Mouse (Mus musculus): ENCODE measurements around the gene Itga9. TPM values are rescaled to one million over a fixed set of nuclear protein-coding genes. Genes with fewer than 3 reads are reported as not detected.

The Itga9 gene
- total RNA-seq (2017) = 0.10 to 3.6 TPM in 2 of 3 replicates, not detected in the other

- ATAC-seq (replicated peaks; ENCODE audit: insufficient number of reproducible peaks, low FRiP score, low TSS enrichment, poor library complexity, severe bottlenecking) = no peak
Observed at GRCm38 (mm10) chr9:118606148-118606816, at the start of gene Itga9. Gene Itga9 (plus strand): TSS chr9:118606690.

DNA sequence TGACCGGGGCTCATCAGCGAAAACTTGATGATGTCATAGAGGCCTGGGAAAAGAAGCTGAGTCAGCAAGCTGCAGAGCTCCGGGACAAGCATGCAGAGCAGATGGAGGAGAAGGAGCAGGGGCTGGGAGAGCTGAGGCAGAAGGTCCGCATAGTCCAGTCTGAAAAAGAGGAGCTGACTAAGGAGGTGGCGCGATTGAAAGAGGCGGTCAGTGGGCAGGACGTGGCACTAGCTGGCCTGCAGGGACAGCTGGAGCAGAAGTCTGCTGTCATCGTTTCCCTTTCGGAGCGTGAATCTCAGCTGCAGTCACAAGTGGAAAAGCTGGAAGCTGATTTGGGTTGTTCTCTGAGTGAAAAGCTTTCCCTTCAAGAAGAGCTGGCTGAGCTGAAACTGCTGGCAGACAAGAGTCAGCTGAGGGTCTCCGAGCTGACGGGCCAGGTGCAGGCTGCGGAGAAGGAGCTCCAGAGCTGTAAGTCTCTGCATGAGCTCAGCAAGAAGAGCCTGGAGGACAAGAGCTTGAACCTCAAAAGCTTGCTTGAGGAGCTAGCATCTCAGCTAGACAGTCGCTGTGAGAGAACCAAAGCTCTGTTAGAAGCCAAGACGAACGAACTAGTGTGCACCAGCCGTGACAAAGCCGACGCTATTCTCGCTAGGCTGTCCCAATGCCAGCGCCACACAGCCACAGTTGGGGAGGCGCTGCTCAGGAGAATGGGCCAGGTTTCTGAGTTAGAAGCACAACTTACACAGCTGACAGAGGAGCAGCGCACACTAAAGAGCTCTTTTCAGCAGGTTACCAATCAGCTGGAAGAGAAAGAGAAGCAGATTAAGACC lies 49.3 kb upstream of the Itga9 start:
- no peak for ATAC-seq (replicated peaks; ENCODE audit: insufficient number of reproducible peaks, low FRiP score, low TSS enrichment, poor library complexity, severe bottlenecking)

GRCm38 (mm10) chr9:118563356-118563755 lies 43.1 kb upstream of the Itga9 start:
- no peak for ATAC-seq (replicated peaks; ENCODE audit: insufficient number of reproducible peaks, low FRiP score, low TSS enrichment, poor library complexity, severe bottlenecking)

GRCm38 (mm10) chr9:118563866-118564265 lies 42.6 kb upstream of the Itga9 start:
- no peak for ATAC-seq (replicated peaks; ENCODE audit: insufficient number of reproducible peaks, low FRiP score, low TSS enrichment, poor library complexity, severe bottlenecking)

- no peak for ATAC-seq (replicated peaks; ENCODE audit: insufficient number of reproducible peaks, low FRiP score, low TSS enrichment, poor library complexity, severe bottlenecking)
Observed at GRCm38 (mm10) chr9:118564696-118565095, 41.8 kb upstream of the Itga9 start.

DNA sequence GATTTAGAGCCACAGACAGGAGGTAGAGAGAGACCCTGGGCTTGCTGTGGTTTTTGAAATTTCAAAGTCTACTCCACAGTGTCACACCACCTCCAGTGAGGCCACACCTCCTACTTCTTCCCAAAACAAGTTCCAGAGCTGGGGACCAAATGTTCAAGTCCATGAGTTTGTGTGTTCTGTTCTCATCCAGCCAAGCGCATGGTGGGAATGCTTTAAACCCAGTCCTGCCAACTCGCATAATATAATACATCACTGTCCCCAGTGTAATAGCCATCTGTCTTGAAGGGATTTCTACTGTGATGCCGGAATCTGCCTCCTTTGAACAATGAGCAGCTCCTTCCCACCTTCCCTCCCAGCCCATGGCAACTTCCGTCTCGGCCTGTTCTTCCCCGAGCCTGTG lies 37.2 kb upstream of the Itga9 start:
- ATAC-seq (replicated peaks; ENCODE audit: insufficient number of reproducible peaks, low FRiP score, low TSS enrichment, poor library complexity, severe bottlenecking) = no peak

- ATAC-seq (replicated peaks; ENCODE audit: insufficient number of reproducible peaks, low FRiP score, low TSS enrichment, poor library complexity, severe bottlenecking) = no peak
Observed at GRCm38 (mm10) chr9:118570865-118571264, 35.6 kb upstream of the Itga9 start.

GRCm38 (mm10) chr9:118571701-118572100 lies 34.8 kb upstream of the Itga9 start:
- ATAC-seq (replicated peaks; ENCODE audit: insufficient number of reproducible peaks, low FRiP score, low TSS enrichment, poor library complexity, severe bottlenecking) = no peak

DNA sequence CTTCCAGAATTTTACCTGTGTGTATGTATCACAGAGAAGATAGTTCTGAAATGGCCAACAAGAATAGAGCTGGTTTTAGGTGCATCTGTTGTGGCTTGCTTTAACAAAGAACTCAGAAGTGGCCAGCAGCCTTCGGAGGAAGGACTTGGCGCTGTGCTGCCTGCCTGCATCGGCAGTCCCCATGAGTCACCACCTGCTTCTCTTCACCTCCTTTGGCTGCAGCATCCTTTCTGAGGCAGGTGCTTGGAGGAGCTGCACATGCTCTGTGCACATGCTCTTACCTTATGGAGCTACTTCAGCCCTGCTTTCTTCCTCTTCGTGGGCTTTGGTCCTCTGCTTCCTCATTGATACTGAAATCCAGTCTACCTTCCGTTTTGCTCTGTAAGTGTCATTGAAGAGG lies 31.6 kb upstream of the Itga9 start:
- ATAC-seq (replicated peaks; ENCODE audit: insufficient number of reproducible peaks, low FRiP score, low TSS enrichment, poor library complexity, severe bottlenecking) = no peak

DNA sequence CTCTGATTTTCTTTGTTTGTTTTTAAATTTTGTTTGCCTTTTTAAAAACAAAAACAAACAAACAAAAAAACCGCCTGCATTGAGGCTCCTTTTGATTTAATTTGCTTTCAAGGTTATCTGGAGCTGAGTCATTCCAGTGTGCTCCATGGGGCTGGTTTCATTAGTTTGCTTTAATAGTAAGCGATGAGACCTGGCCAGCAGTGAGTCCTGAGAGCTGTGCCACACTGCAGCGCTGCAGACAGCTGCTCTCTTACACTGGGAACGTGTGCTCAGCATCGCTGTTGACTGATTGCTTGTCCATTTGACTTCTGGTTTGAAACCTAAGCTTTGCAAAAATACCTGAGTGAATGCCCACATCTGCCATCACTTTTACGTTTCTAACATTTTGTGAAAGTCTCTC lies 26.1 kb upstream of the Itga9 start:
- no peak for ATAC-seq (replicated peaks; ENCODE audit: insufficient number of reproducible peaks, low FRiP score, low TSS enrichment, poor library complexity, severe bottlenecking)

GRCm38 (mm10) chr9:118582757-118583156 lies 23.7 kb upstream of the Itga9 start:
- ATAC-seq (replicated peaks; ENCODE audit: insufficient number of reproducible peaks, low FRiP score, low TSS enrichment, poor library complexity, severe bottlenecking) = no peak

- no peak for ATAC-seq (replicated peaks; ENCODE audit: insufficient number of reproducible peaks, low FRiP score, low TSS enrichment, poor library complexity, severe bottlenecking)
Observed at GRCm38 (mm10) chr9:118584838-118585237, 21.7 kb upstream of the Itga9 start.

DNA sequence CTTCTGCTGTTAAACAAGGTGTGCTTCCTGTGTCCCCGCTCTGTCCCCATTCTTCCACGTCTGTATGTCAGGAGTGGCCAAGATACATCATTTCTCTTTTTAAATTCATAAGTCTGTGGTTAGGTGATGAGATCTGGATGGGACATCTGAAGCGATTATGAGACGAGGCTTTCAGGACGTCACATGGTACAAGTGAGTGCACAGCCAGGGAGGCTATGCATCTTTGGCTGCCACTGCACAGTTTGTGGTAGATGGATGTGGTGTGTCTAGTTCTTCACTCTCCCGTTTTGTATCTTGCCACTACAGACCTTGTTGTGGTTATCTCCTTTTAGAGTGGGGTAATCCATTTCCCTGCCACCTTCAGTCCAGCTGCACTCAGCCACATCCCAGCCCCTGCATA lies 20.5 kb upstream of the Itga9 start:
- no peak for ATAC-seq (replicated peaks; ENCODE audit: insufficient number of reproducible peaks, low FRiP score, low TSS enrichment, poor library complexity, severe bottlenecking)

- ATAC-seq (replicated peaks; ENCODE audit: insufficient number of reproducible peaks, low FRiP score, low TSS enrichment, poor library complexity, severe bottlenecking) = no peak
Observed at GRCm38 (mm10) chr9:118587115-118587514, 19.4 kb upstream of the Itga9 start.

DNA sequence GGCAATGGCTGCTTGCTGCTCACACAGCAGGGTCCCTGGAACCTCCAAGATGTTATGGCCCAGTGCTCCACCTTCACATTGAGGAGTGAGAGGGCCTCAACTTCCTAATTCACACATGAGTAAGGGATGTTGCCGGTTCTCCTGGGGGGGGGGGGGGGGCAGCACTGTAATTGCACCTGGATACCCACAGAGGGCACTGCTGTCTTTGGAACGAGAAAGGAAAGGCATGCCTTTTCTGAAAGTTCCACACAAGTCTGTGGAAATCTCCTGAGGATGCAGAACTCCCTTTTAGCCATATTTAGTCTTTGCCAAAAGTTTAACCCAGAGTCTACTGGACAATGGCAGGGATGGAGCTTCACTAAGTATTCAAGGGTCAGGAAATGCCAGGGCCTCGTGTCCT lies 17.2 kb upstream of the Itga9 start:
- ATAC-seq (replicated peaks; ENCODE audit: insufficient number of reproducible peaks, low FRiP score, low TSS enrichment, poor library complexity, severe bottlenecking) = no peak

- no peak for ATAC-seq (replicated peaks; ENCODE audit: insufficient number of reproducible peaks, low FRiP score, low TSS enrichment, poor library complexity, severe bottlenecking)
Observed at GRCm38 (mm10) chr9:118590230-118590629, 16.3 kb upstream of the Itga9 start.

DNA sequence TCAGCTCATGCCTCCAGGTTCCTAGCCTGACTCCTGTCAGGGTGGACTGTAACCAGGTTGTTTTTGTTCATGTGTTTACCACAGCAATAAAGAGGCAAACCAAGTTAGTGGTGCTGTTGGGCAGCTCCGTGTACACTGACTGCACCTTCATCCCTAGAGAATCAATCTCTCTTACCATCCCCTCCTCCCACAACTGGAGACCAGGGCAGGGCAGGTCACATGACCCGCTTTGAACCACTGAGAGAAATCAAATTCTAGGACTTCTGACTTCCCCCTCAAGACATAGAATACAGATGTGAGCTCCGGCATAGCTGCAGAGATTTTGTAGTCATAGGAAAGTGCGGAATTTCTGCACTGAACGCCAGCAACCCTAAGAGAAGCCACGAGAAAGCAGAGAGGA lies 14.9 kb upstream of the Itga9 start:
- no peak for ATAC-seq (replicated peaks; ENCODE audit: insufficient number of reproducible peaks, low FRiP score, low TSS enrichment, poor library complexity, severe bottlenecking)

- ATAC-seq (replicated peaks; ENCODE audit: insufficient number of reproducible peaks, low FRiP score, low TSS enrichment, poor library complexity, severe bottlenecking) = no peak
Observed at GRCm38 (mm10) chr9:118592585-118593249, 13.8 kb upstream of the Itga9 start.

GRCm38 (mm10) chr9:118593443-118593842 lies 13.0 kb upstream of the Itga9 start:
- ATAC-seq (replicated peaks; ENCODE audit: insufficient number of reproducible peaks, low FRiP score, low TSS enrichment, poor library complexity, severe bottlenecking) = no peak

DNA sequence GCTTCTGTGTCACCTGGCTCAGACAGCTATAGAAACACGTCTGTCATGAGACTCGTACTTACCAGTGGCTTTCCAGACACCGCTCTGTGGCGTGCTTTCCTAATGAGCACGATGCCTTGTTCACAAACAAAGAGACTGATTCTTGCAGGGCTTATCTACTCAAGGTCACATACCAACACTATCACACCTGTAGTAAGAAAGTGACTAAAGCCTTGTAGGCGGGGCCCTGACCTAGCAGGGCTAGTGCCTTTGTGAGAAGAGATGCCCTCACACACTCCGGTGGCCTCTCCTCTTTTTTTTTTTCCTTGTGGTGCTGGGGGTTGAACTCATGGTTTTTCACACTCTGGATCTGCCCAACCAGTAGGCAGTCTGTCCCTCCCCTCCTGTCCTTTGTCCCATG lies 9.7 kb upstream of the Itga9 start:
- ATAC-seq (replicated peaks; ENCODE audit: insufficient number of reproducible peaks, low FRiP score, low TSS enrichment, poor library complexity, severe bottlenecking) = no peak
